Mouse (Mus musculus) MEL-GATA-1-ER (cell line): Measurements from ENCODE around the gene Kalrn.

Experiments used
- DNase-seq: peaks from one replicate; pipeline ENCODE4 v3.0.0-alpha.2; 2012; ENCODE audit warnings: low read depth; ENCODE audit errors: extremely low read depth

The Kalrn gene

DNA sequence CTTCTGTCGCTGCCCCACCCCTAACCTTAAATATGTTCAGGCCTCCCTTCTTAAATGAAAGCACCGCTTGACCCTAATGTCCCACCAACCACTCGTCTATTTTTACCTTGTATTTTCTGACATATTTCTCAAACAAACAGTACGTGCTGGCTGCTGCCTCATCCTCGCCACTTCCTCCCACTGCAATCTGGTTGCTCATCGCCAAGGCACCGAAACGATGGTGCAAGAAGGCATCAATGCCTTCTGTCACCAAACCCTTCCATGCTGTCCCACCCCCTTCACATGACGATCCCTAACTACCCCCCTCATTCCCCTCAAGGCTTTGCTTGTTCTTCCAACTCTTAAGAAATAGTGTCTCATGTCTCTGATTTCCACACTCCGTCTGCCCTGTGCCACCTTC lies 69.1 kb downstream of the Kalrn start:
- DNase-seq = no peak

- DNase-seq = no peak
These were observed 71.2 kb downstream of the Kalrn start for GRCm38 (mm10) chr16:34502110-34502509.

- no peak for DNase-seq
These were observed 78.6 kb downstream of the Kalrn start for GRCm38 (mm10) chr16:34494741-34495140.

DNA sequence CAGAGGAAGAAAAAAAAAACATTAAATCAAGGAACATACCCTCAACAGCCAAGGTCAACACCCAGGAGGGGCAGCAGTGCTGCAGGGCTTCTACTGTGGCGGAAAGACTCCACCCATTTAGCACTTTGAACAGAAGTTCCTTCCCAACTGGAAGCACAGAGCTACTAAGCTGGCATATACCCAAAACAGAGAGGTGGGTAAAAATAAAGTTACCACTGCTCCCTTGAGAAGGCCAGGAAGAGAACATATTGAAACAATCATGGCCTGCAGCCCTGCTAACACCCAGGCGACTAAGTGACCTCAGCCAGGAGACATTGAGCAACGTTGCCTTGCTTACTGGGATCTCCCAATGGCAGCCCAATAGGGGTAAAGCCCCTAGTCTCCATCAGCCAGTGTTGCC lies 79.4 kb downstream of the Kalrn start:
- DNase-seq = no peak

DNA sequence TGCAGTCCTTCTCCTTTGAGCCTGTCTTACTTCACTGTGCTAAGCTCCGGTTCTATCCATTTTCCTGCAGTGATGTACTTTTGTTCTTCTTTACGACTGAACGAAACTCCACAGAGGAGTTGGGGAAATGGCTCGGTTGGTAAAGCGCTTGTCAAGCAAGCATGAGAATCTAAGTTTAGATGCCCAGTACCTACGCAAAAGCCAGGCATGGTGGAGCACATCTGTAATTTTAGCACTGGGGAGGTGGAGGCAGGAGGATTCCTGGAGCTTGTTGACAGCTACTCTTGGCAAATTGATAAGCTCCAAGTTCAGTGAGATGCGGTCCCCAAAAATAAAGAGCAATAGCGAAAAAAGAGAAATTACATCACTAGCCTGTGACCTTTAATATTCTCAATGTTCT lies 82.1 kb downstream of the Kalrn start:
- no peak for DNase-seq

GRCm38 (mm10) chr16:34490506-34490905 lies 82.8 kb downstream of the Kalrn start:
- no peak for DNase-seq

GRCm38 (mm10) chr16:34489805-34490325 lies 83.5 kb downstream of the Kalrn start:
- DNase-seq = no peak

- DNase-seq = no peak
These were observed 85.5 kb downstream of the Kalrn start for GRCm38 (mm10) chr16:34487823-34488222.

DNA sequence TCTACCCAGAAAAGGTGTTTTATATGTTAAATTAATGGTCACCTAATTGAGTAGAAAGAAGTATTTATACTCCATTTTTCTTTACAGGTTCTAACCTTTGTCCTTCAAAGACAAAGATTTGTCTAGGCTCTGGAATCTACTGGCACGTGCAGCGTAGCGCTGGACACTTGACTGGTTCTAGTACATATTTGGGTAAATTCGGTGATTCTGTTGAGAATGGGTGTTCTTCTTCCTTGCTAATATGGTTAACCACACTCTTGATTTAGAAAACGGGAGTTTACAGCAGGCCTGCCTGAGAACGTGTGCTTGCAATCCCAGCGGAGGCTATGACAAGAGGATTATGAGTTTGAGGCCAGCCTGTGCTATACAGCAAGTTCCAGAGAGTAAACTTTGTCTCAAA lies 86.1 kb downstream of the Kalrn start:
- DNase-seq = no peak

GRCm38 (mm10) chr16:34485483-34485882 lies 87.8 kb downstream of the Kalrn start:
- no peak for DNase-seq

- no peak for DNase-seq
These were observed 88.4 kb downstream of the Kalrn start for GRCm38 (mm10) chr16:34484921-34485320.

DNA sequence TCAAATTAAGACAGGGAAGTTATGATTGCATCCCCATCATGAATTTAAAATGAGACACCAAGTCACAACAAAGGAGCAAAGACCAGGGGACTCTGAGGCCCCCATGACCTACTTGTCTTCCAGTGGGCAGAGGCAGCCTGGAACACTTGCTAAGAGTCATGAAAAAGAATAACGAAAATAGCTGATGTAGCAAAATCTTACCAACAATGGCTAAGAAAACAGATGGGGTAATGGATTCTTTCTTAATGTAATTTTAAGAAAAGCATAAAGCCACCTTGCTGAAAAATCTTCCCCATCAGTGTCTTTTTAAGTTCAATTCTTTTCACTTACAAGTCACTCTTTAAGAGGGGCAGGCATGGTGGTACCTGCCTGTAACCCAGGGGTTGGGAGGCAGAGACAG lies 89.1 kb downstream of the Kalrn start:
- no peak for DNase-seq

GRCm38 (mm10) chr16:34483716-34484115 lies 89.6 kb downstream of the Kalrn start:
- no peak for DNase-seq

GRCm38 (mm10) chr16:34474741-34475140 lies 98.6 kb downstream of the Kalrn start:
- no peak for DNase-seq

GRCm38 (mm10) chr16:34473891-34474290 lies 99.4 kb downstream of the Kalrn start:
- no peak for DNase-seq

DNA sequence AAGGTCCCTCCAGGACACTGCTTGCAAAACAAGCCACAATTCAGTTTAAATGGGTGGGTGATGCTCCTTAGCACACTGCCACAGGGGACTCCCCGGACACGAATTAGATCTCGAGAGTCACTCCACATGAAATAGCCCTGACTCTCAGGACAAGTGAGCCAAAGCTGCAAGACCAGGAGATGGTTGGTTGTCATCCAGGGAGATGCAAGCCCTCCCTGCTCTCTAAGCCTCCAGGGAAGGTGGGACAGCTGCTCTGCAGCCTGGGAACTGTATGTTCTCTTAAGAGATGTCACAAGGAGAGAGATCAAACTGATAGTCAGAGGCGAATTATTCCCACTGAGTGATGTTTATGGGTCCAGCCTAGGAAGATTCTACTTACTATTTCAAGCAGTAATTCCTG lies 101.9 kb downstream of the Kalrn start:
- no peak for DNase-seq

DNA sequence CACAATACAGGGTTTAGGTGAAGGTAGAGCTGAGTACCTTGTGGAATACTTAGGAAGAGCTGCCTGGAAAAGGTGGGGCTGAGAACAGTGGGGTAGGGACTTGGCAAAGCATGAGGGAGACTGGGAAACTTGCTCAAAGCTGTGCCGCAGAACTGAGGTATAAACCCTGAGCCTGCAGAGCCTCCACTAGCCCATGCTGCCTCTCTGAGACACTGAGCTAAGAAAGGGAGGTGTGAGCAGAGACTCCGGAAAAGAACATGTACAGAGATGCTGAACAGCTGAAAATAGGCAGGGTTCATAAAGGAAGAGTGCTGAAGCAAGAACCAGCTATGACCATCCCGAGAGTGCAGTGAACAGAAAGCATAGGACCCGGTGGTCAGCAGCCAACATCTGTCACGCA lies 103.0 kb downstream of the Kalrn start:
- DNase-seq = no peak

GRCm38 (mm10) chr16:34469277-34469868 lies 104.0 kb downstream of the Kalrn start:
- no peak for DNase-seq

GRCm38 (mm10) chr16:34466649-34467048 lies 106.7 kb downstream of the Kalrn start:
- DNase-seq = no peak

DNA sequence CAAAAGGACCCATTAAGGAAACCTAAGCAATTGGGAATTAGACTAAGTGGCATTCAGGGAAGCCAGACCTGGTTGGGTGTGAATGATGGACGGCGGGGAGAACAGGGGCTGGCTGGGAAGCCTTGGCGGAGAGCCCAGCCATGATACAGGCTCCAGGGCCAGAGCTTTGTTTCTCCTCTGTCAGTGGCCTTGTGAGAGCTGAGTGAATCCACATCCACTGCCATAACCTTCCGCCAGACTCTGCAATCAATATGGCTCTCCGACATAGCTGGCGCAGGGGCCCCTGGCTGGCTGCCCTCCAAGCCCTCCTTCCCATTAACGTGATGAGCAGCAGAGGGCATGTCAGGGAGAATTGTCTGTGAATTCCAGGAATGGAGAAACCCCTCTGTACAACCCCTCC lies 117.0 kb downstream of the Kalrn start:
- no peak for DNase-seq

DNA sequence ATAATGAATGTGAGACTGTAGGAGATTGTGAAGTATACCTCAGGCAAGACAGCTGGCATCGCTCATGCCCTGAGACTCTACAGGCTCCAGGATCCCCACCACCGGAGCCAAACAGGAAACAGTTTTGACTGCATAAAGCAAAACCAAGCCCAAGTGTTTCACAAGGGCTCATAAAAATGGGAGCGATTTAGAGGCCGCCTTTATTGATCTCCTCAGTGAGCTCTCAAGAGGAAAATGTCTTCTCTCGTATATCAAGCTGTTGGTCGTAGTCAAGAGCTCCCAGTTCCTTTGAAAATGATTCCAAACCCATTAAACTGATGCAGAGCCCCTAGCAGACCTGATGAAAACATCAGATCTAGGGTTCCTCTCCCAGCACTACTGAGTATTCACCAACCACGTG lies 127.7 kb downstream of the Kalrn start:
- DNase-seq = no peak

GRCm38 (mm10) chr16:34441704-34442103 lies 131.6 kb downstream of the Kalrn start:
- DNase-seq = no peak

- no peak for DNase-seq
These were observed 132.3 kb downstream of the Kalrn start for GRCm38 (mm10) chr16:34440994-34441414.
